In the genomic region with DNA sequence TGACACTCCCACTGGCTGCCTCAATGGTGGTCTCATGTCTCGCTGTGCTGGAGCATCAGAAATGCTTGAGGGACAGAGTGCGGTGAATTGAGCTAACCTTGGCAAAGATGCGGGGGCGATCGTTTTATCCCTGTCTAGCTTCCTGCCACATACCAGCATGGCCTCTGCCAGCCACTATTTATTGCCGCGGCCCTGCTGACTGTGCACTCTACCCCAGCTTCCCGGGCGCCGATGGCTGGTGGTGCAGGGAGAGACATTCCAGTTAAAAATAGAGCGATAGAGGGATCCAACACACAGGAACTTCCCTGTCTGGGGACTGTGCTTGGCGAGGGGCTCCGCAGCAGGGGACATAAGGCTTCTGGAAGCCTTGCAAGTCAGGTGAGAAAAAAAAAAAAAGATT, we compare ENCODE assay signal across 17 mouse cellular contexts. TPM values are rescaled to one million over a fixed set of nuclear protein-coding genes. Genes with fewer than 3 reads are reported as not detected.
A peak's percentile ranks its signal among the peaks of the same experiment; 100 is the strongest.
DNase-seq lines count a peak whose midpoint lies in the region; ATAC-seq and TF ChIP-seq lines count a peak whose summit lies in the region.
"Had no signal": no experiment of that assay in that cellular context is flagged by ENCODE, and none has a peak within 500 bp of the region (broad histone marks: within the 10 kb centered on the region; RNA-seq: fewer than 3 reads in every experiment).

No protein-coding gene starts in this region.

- peak; percentile 83 for ATAC-seq in heart, embryonic 16.5 days (replicated peaks; ENCODE audit: extremely low read depth, insufficient read depth, low FRiP score)
- ATAC-seq: midbrain, embryonic 13.5 days had no signal

- TF ChIP-seq POLR2A in bone marrow macrophage, adult 2 months (IDR thresholded peaks at IDR 0.05; ENCODE audit: borderline replicate concordance, low read depth, low read length): no peak

- WGBS in heart, embryonic 16.5 days: 27% methylated on average over 13 of the region's 13 CpGs

- H3K27me3 ChIP-seq in heart, embryonic 16.5 days (ENCODE audit: control insufficient read depth, insufficient read depth, low read length): no peaks in the 10 kb centered on the region
- H3K27me3 ChIP-seq: hindbrain, embryonic 15.5 days; midbrain, embryonic 13.5 days; neural tube, embryonic 12.5 days had no signal

- no peaks in the 10 kb centered on the region for H3K9me3 ChIP-seq in heart, embryonic 16.5 days (replicated peaks; ENCODE audit: control insufficient read depth, low read length)
- H3K9me3 ChIP-seq: embryonic facial prominence, embryonic 10.5 days; hindbrain, embryonic 15.5 days; midbrain, embryonic 13.5 days; neural tube, embryonic 12.5 days had no signal

- peaks cover 19% of the 10 kb centered on the region for H3K36me3 ChIP-seq in heart, embryonic 16.5 days (ENCODE audit: control insufficient read depth, insufficient read depth)
- H3K36me3 ChIP-seq: embryonic facial prominence, embryonic 10.5 days; hindbrain, embryonic 15.5 days; midbrain, embryonic 13.5 days; neural tube, embryonic 12.5 days had no signal

- DNase-seq in heart, adult 11 months: peak; percentile 98
- DNase-seq in heart, adult 8-10 months (ENCODE audit: low spot score): no peak
- DNase-seq in gastrocnemius, postnatal 36 days: peak; percentile 58 to 64
- DNase-seq in ovary, postnatal 36 days (ENCODE audit: low spot score): no peak
- no peak for DNase-seq in neural tube, embryonic 10.5 days (ENCODE audit: extremely low spot score, low spot score)
- no peak for DNase-seq in liver
- DNase-seq: adrenal gland, adult 2 months; cerebellum, postnatal 10 days; kidney, postnatal 10 days; lung, adult 18-20 months; lung, postnatal 4 days had no signal

- no peak for TF ChIP-seq CTCF in bone marrow macrophage, adult 2 months (IDR thresholded peaks at IDR 0.05; ENCODE audit: low read depth, low read length)

- intact Hi-C loops in gastrocnemius, postnatal 36 days (cut with DNase I): loop anchor here (5.0 to 10.0 kb wide), 2 partner anchors 40 to 287 kb away; partner anchors contain the start of gene Rcsd1

- H3K4me3 ChIP-seq in bone marrow macrophage, adult 2 months (ENCODE audit: insufficient read depth, low read length): peak overlapping the region; percentile 28
- H3K4me3 ChIP-seq in heart, embryonic 16.5 days (ENCODE audit: low read length): no peak overlapping the region
- H3K4me3 ChIP-seq: embryonic facial prominence, embryonic 10.5 days; hindbrain, embryonic 15.5 days; midbrain, embryonic 13.5 days; neural tube, embryonic 12.5 days had no signal

- H3K27ac ChIP-seq in bone marrow macrophage, adult 2 months (ENCODE audit: insufficient read depth, low read depth, low read length): peak overlapping the region; percentile 86
- H3K27ac ChIP-seq in heart, embryonic 16.5 days (ENCODE audit: low read length): peak overlapping the region; percentile 92
- H3K27ac ChIP-seq: embryonic facial prominence, embryonic 10.5 days; hindbrain, embryonic 15.5 days; midbrain, embryonic 13.5 days; neural tube, embryonic 12.5 days had no signal

- no peak overlapping the region for H3K9ac ChIP-seq in heart, embryonic 16.5 days (ENCODE audit: low read length)
- H3K9ac ChIP-seq: hindbrain, embryonic 15.5 days; midbrain, embryonic 13.5 days; neural tube, embryonic 12.5 days had no signal

- H3K4me1 ChIP-seq in bone marrow macrophage, adult 2 months (ENCODE audit: control insufficient read depth, insufficient read depth, low read length): peaks cover 24% of the 10 kb centered on the region
- H3K4me1 ChIP-seq in heart, embryonic 16.5 days (ENCODE audit: control insufficient read depth, insufficient read depth, low read length): peaks cover 75% of the 10 kb centered on the region

- H3K4me2 ChIP-seq in heart, embryonic 16.5 days (ENCODE audit: low read depth, low read length): peak overlapping the region; percentile 36
- H3K4me2 ChIP-seq: hindbrain, embryonic 15.5 days; midbrain, embryonic 13.5 days; neural tube, embryonic 12.5 days had no signal

RNA-seq across cellular contexts. Expression of gene Mpzl1, which starts 33.0 kb away (rescaled TPM):
- total RNA-seq in heart, adult 8-10 months (2022): 10 to 100 TPM; 12.3 to 13.6 (median 12.4) TPM
- polyA plus RNA-seq in bone marrow macrophage, adult 2 months (2012; ENCODE audit: insufficient read depth, insufficient read length, missing spikeins): 2.8 and 5.4 TPM in 2 replicates
- total RNA-seq in gastrocnemius, postnatal 36 days (2021): 1 to 10 TPM; 8.6 to 9.1 TPM
- polyA plus RNA-seq in heart, embryonic 16.5 days (2015; fragmentation: Nextera tagmentation; extraction: Ambion mirVana): 95.3 and 104 TPM in 2 replicates

RNA-seq across cellular contexts. Expression of gene Rcsd1, which starts 42.2 kb away (rescaled TPM):
- 10 to 100 TPM; 64.0 to 99.3 (median 73.2) TPM for total RNA-seq in heart, adult 8-10 months (2022)
- 59.7 and 60.3 TPM in 2 replicates for polyA plus RNA-seq in bone marrow macrophage, adult 2 months (2012; ENCODE audit: insufficient read depth, insufficient read length, missing spikeins)
- 10 to 100 TPM; 96.2 to 99.4 TPM for total RNA-seq in gastrocnemius, postnatal 36 days (2021)
- polyA plus RNA-seq in heart, embryonic 16.5 days (2015; fragmentation: Nextera tagmentation; extraction: Ambion mirVana): 99.3 and 111 TPM in 2 replicates

Comparison
In these comparisons a context has a peak if more than half of its experiments do, and no peak if none do; other contexts are left out.
1. DNase-seq: peak in heart, adult 11 months (single experiment) and gastrocnemius, postnatal 36 days (2 of 2); none in heart, adult 8-10 months (single experiment), ovary, postnatal 36 days (single experiment), neural tube, embryonic 10.5 days (single experiment) and liver (single experiment).